Mouse (Mus musculus) cerebellum, adult 2 months (tissue): Measurements from ENCODE around the gene Rhoh. TPM values are rescaled to one million over a fixed set of nuclear protein-coding genes. Genes with fewer than 3 reads are reported as not detected.

Source experiments
- DNase-seq, 2 experiments: peaks; one replicate each; pipeline ENCODE4 v3.0.0; 2021
- H3K27ac ChIP-seq: fragments of 200-500 bp; 2 replicates; pipeline ENCODE4 v1.5.1; 2012; ENCODE audit warnings: low read length, control low read depth, inconsistent platforms; ENCODE audit not compliant: insufficient read depth
- H3K27me3 ChIP-seq: fragments of 200-500 bp; 2 replicates; pipeline ENCODE4 v1.6.1; 2012; ENCODE audit warnings: inconsistent platforms, mild to moderate bottlenecking, low read length, moderate library complexity; ENCODE audit not compliant: control insufficient read depth, insufficient read depth
- H3K4me1 ChIP-seq: fragments of 200-500 bp; 2 replicates; pipeline ENCODE4 v1.6.1; 2011; ENCODE audit warnings: low read length; ENCODE audit not compliant: control insufficient read depth, insufficient read depth
- H3K4me3 ChIP-seq: fragments of 200-500 bp; replicated peaks from 2 replicates; pipeline ENCODE3; 2011; ENCODE audit warnings: mild to moderate bottlenecking, low read depth, low read length, control low read depth; ENCODE audit not compliant: insufficient read depth
- CTCF ChIP-seq: fragments of 200-500 bp; IDR thresholded peaks from 2 replicates; pipeline ENCODE4 v1.5.1; 2011; ENCODE audit warnings: low read depth, mild to moderate bottlenecking, control low read depth, low read length, moderate library complexity, borderline replicate concordance; ENCODE audit not compliant: insufficient read depth
- POLR2A ChIP-seq: fragments of 200-500 bp; IDR thresholded peaks from 2 replicates; pipeline ENCODE4 v1.6.1; 2011; ENCODE audit warnings: low read length, control low read depth, borderline replicate concordance; ENCODE audit not compliant: insufficient read depth
- WGBS: fragments of 180-500 bp; shearing (Covaris S2); methylation state at CpG from one replicate; pipeline ENCODE4 v1.1.7; 2018; 5-methylcytosine and 5-hydroxymethylcytosine counted together
- polyA plus RNA-seq: library from polyadenylated mRNA; depleted of rRNA; stranded (reverse); fragments of >200 nt; gene quantifications from 2 replicates; pipeline ENCODE4 v1.2.3, GENCODE M21; 2012

The Rhoh gene
- polyA plus RNA-seq, 1 experiment, result 0.16 TPM

- 93% methylated on average over 7 of the region's 7 CpGs for WGBS
- TF ChIP-seq POLR2A (no peak), CTCF (no peak)
- DNase-seq, result no peak
These were observed 1.4 kb downstream of the Rhoh start for GRCm38 (mm10) chr5:65862217-65862927.

GRCm38 (mm10) chr5:65863349-65863749 is 2.3 kb downstream of the Rhoh start:
- no peak for DNase-seq
- TF ChIP-seq CTCF, result no peak
- no peak overlapping the region for H3K4me3 ChIP-seq
- no peaks in the 10 kb centered on the region for H3K4me1 ChIP-seq
- WGBS, result 85% methylated on average over 12 of the region's 12 CpGs
- H3K27ac ChIP-seq, result no peak overlapping the region
- H3K27me3 ChIP-seq, result no peaks in the 10 kb centered on the region

More at GRCm38 (mm10) chr5:65862217-65862927, 1.4 kb downstream of the Rhoh start:
- H3K4me3 ChIP-seq, result no peak overlapping the region
- H3K27ac ChIP-seq, result no peak overlapping the region
- H3K27me3 ChIP-seq, result no peaks in the 10 kb centered on the region
- H3K4me1 ChIP-seq, result no peaks in the 10 kb centered on the region

- TF ChIP-seq POLR2A (no peak), CTCF (no peak)
- 88% methylated on average over 7 of the region's 7 CpGs for WGBS
- Histone ChIP-seq H3K4me1 (no peaks in the 10 kb centered on the region), H3K27ac (no peak overlapping the region), H3K27me3 (no peaks in the 10 kb centered on the region), H3K4me3 (no peak overlapping the region)
- DNase-seq, result no peak
These were observed 3.5 kb downstream of the Rhoh start for GRCm38 (mm10) chr5:65864486-65864885.

GRCm38 (mm10) chr5:65864946-65865345 is 3.9 kb downstream of the Rhoh start:
- Histone ChIP-seq H3K27ac (no peak overlapping the region), H3K4me1 (no peaks in the 10 kb centered on the region), H3K27me3 (no peaks in the 10 kb centered on the region), H3K4me3 (no peak overlapping the region)
- TF ChIP-seq CTCF (no peak), POLR2A (no peak)
- WGBS, result 81% methylated on average over 3 of the region's 3 CpGs
- no peak for DNase-seq

- Histone ChIP-seq H3K4me1 (no peaks in the 10 kb centered on the region), H3K4me3 (no peak overlapping the region), H3K27me3 (no peaks in the 10 kb centered on the region), H3K27ac (no peak overlapping the region)
- 86% methylated on average over 6 of the region's 6 CpGs for WGBS
- TF ChIP-seq POLR2A (no peak), CTCF (no peak)
- DNase-seq, result no peak
These were observed 5.6 kb downstream of the Rhoh start for GRCm38 (mm10) chr5:65866591-65866990.

GRCm38 (mm10) chr5:65867380-65868116 is 6.5 kb downstream of the Rhoh start:
- no peaks in the 10 kb centered on the region for H3K4me1 ChIP-seq
- no peak for DNase-seq
- TF ChIP-seq CTCF (no peak), POLR2A (no peak)
- no peak overlapping the region for H3K4me3 ChIP-seq
- no peaks in the 10 kb centered on the region for H3K27me3 ChIP-seq
- no peak overlapping the region for H3K27ac ChIP-seq
- WGBS, result 89% methylated on average over 7 of the region's 7 CpGs

GRCm38 (mm10) chr5:65868419-65868818 is 7.4 kb downstream of the Rhoh start:
- DNase-seq, result no peak
- H3K4me3 ChIP-seq, result no peak overlapping the region
- no peaks in the 10 kb centered on the region for H3K27me3 ChIP-seq
- 76% methylated on average over 3 of the region's 3 CpGs for WGBS
- H3K27ac ChIP-seq, result no peak overlapping the region
- TF ChIP-seq POLR2A, result no peak
- H3K4me1 ChIP-seq, result no peaks in the 10 kb centered on the region

- DNase-seq, result no peak
- Histone ChIP-seq H3K27me3 (no peaks in the 10 kb centered on the region), H3K4me3 (no peak overlapping the region), H3K4me1 (no peaks in the 10 kb centered on the region), H3K27ac (no peak overlapping the region)
- TF ChIP-seq POLR2A, result no peak
- no peak for TF ChIP-seq CTCF
- 93% methylated on average over 4 of the region's 4 CpGs for WGBS
These were observed 8.6 kb downstream of the Rhoh start for GRCm38 (mm10) chr5:65869660-65870059.
